Mouse (Mus musculus): ENCODE measurements around the gene Nob1. TPM values are rescaled to one million over a fixed set of nuclear protein-coding genes. Genes with fewer than 3 reads are reported as not detected.
A peak's percentile ranks its signal among the peaks of the same experiment; 100 is the strongest.

Gene Nob1
- total and polyA plus RNA-seq, 3 experiments = 46.0 to 76.6 (median 59.1) TPM

GRCm38 (mm10) chr8:107465332-107465990 lies 40.6 kb upstream of the Nob1 start:
- H3K27me3 ChIP-seq (ENCODE audit: insufficient read depth, low read length) = no peaks in the 10 kb centered on the region
- no peak for ATAC-seq (ENCODE audit: extremely low read depth, insufficient number of reproducible peaks, low FRiP score, poor library complexity, severe bottlenecking)
- peaks cover 92% of the 10 kb centered on the region for H3K36me3 ChIP-seq (replicated peaks)
- no peak overlapping the region for H3K4me3 ChIP-seq (ENCODE audit: low read depth, low read length)
- TF ChIP-seq CTCF (IDR thresholded peaks at IDR 0.05; ENCODE audit: low read depth, low read length) = no peak
- no peak for TF ChIP-seq POLR2AphosphoS5 (IDR thresholded peaks at IDR 0.05; ENCODE audit: insufficient replicate concordance, low read depth, low read length)
- no peak for TF ChIP-seq GATA2 (IDR thresholded peaks at IDR 0.05; ENCODE audit: borderline replicate concordance, low read depth, low read length)
- TF ChIP-seq GATA1 (IDR thresholded peaks at IDR 0.05; ENCODE audit: borderline replicate concordance, low read length) = no peak
- TF ChIP-seq TAL1 (conservative IDR thresholded peaks at IDR 0.05; ENCODE audit: low read depth, low read length) = no peak
- no peaks in the 10 kb centered on the region for H3K9me3 ChIP-seq (replicated peaks)
- H3K4me1 ChIP-seq (ENCODE audit: insufficient read depth, low read depth, low read length) = no peaks in the 10 kb centered on the region
- no peak for DNase-seq (ENCODE audit: low spot score)

GRCm38 (mm10) chr8:107462423-107462822 lies 37.6 kb upstream of the Nob1 start:
- ATAC-seq (ENCODE audit: extremely low read depth, insufficient number of reproducible peaks, low FRiP score, poor library complexity, severe bottlenecking) (no peak), DNase-seq (ENCODE audit: low spot score) (no peak)
- Histone ChIP-seq H3K4me3 (ENCODE audit: low read depth, low read length) (no peak overlapping the region), H3K9me3 (replicated peaks) (no peaks in the 10 kb centered on the region), H3K27me3 (ENCODE audit: insufficient read depth, low read length) (no peaks in the 10 kb centered on the region), H3K36me3 (replicated peaks) (peaks cover 90% of the 10 kb centered on the region), H3K4me1 (ENCODE audit: insufficient read depth, low read depth, low read length) (no peaks in the 10 kb centered on the region)
- no peak for TF ChIP-seq GATA1 (IDR thresholded peaks at IDR 0.05; ENCODE audit: borderline replicate concordance, low read length)
- no peak for TF ChIP-seq POLR2AphosphoS5 (IDR thresholded peaks at IDR 0.05; ENCODE audit: insufficient replicate concordance, low read depth, low read length)
- no peak for TF ChIP-seq GATA2 (IDR thresholded peaks at IDR 0.05; ENCODE audit: borderline replicate concordance, low read depth, low read length)
- TF ChIP-seq CTCF (IDR thresholded peaks at IDR 0.05; ENCODE audit: low read depth, low read length) = no peak
- no peak for TF ChIP-seq TAL1 (conservative IDR thresholded peaks at IDR 0.05; ENCODE audit: low read depth, low read length)

- H3K4me1 ChIP-seq (ENCODE audit: insufficient read depth, low read depth, low read length) = peaks cover 3% of the 10 kb centered on the region; the same call in 1 of the 2 replicates
- no peaks in the 10 kb centered on the region for H3K9me3 ChIP-seq (replicated peaks)
- no peaks in the 10 kb centered on the region for H3K27me3 ChIP-seq (ENCODE audit: insufficient read depth, low read length)
- no peak for ATAC-seq (ENCODE audit: extremely low read depth, insufficient number of reproducible peaks, low FRiP score, poor library complexity, severe bottlenecking)
- no peak for DNase-seq (ENCODE audit: low spot score)
- TF ChIP-seq CTCF (IDR thresholded peaks at IDR 0.05; ENCODE audit: low read depth, low read length) = no peak
- TF ChIP-seq TAL1 (conservative IDR thresholded peaks at IDR 0.05; ENCODE audit: low read depth, low read length) = no peak
- no peak for TF ChIP-seq GATA1 (IDR thresholded peaks at IDR 0.05; ENCODE audit: borderline replicate concordance, low read length)
- no peak for TF ChIP-seq GATA2 (IDR thresholded peaks at IDR 0.05; ENCODE audit: borderline replicate concordance, low read depth, low read length)
- TF ChIP-seq POLR2AphosphoS5 (IDR thresholded peaks at IDR 0.05; ENCODE audit: insufficient replicate concordance, low read depth, low read length) = no peak
- H3K36me3 ChIP-seq (replicated peaks) = peaks cover 87% of the 10 kb centered on the region
- H3K4me3 ChIP-seq (ENCODE audit: low read depth, low read length) = no peak overlapping the region
Observed at GRCm38 (mm10) chr8:107458281-107458680, 33.4 kb upstream of the Nob1 start.

- DNase-seq (ENCODE audit: low spot score) (no peak), ATAC-seq (ENCODE audit: extremely low read depth, insufficient number of reproducible peaks, low FRiP score, poor library complexity, severe bottlenecking) (no peak)
- Histone ChIP-seq H3K4me3 (ENCODE audit: low read depth, low read length) (no peak overlapping the region), H3K4me1 (ENCODE audit: insufficient read depth, low read depth, low read length) (peaks cover 3% of the 10 kb centered on the region; the same call in 1 of the 2 replicates), H3K27me3 (ENCODE audit: insufficient read depth, low read length) (no peaks in the 10 kb centered on the region), H3K9me3 (replicated peaks) (no peaks in the 10 kb centered on the region), H3K36me3 (replicated peaks) (peaks cover 87% of the 10 kb centered on the region)
- TF ChIP-seq GATA1 (IDR thresholded peaks at IDR 0.05; ENCODE audit: borderline replicate concordance, low read length) (no peak), TAL1 (conservative IDR thresholded peaks at IDR 0.05; ENCODE audit: low read depth, low read length) (no peak), CTCF (IDR thresholded peaks at IDR 0.05; ENCODE audit: low read depth, low read length) (no peak), POLR2AphosphoS5 (IDR thresholded peaks at IDR 0.05; ENCODE audit: insufficient replicate concordance, low read depth, low read length) (no peak), GATA2 (IDR thresholded peaks at IDR 0.05; ENCODE audit: borderline replicate concordance, low read depth, low read length) (no peak)
Observed at GRCm38 (mm10) chr8:107457725-107458124, 32.9 kb upstream of the Nob1 start.

GRCm38 (mm10) chr8:107455268-107455667 lies 30.4 kb upstream of the Nob1 start:
- ATAC-seq (ENCODE audit: extremely low read depth, insufficient number of reproducible peaks, low FRiP score, poor library complexity, severe bottlenecking) (peak; percentile 54), DNase-seq (ENCODE audit: low spot score) (peak; percentile 40)
- Histone ChIP-seq H3K9me3 (replicated peaks) (no peaks in the 10 kb centered on the region), H3K27me3 (ENCODE audit: insufficient read depth, low read length) (no peaks in the 10 kb centered on the region), H3K36me3 (replicated peaks) (peaks cover 82% of the 10 kb centered on the region), H3K4me3 (ENCODE audit: low read depth, low read length) (no peak overlapping the region), H3K4me1 (ENCODE audit: insufficient read depth, low read depth, low read length) (peaks cover 6% of the 10 kb centered on the region; the same call in 1 of the 2 replicates)
- peak; percentile 96 for TF ChIP-seq CTCF (IDR thresholded peaks at IDR 0.05; ENCODE audit: low read depth, low read length)
- no peak for TF ChIP-seq POLR2AphosphoS5 (IDR thresholded peaks at IDR 0.05; ENCODE audit: insufficient replicate concordance, low read depth, low read length)

GRCm38 (mm10) chr8:107453386-107453785 lies 28.5 kb upstream of the Nob1 start:
- H3K4me1 ChIP-seq (ENCODE audit: insufficient read depth, low read depth, low read length) = peaks cover 11% of the 10 kb centered on the region
- H3K9me3 ChIP-seq (replicated peaks) = no peaks in the 10 kb centered on the region
- peaks cover 81% of the 10 kb centered on the region for H3K36me3 ChIP-seq (replicated peaks)
- H3K27me3 ChIP-seq (ENCODE audit: insufficient read depth, low read length) = no peaks in the 10 kb centered on the region
- H3K4me3 ChIP-seq (ENCODE audit: low read depth, low read length) = no peak overlapping the region
- TF ChIP-seq GATA2 (IDR thresholded peaks at IDR 0.05; ENCODE audit: borderline replicate concordance, low read depth, low read length) = no peak
- TF ChIP-seq GATA1 (IDR thresholded peaks at IDR 0.05; ENCODE audit: borderline replicate concordance, low read length) = no peak
- no peak for TF ChIP-seq CTCF (IDR thresholded peaks at IDR 0.05; ENCODE audit: low read depth, low read length)
- no peak for TF ChIP-seq POLR2AphosphoS5 (IDR thresholded peaks at IDR 0.05; ENCODE audit: insufficient replicate concordance, low read depth, low read length)
- TF ChIP-seq TAL1 (conservative IDR thresholded peaks at IDR 0.05; ENCODE audit: low read depth, low read length) = no peak
- DNase-seq (ENCODE audit: low spot score) (no peak), ATAC-seq (ENCODE audit: extremely low read depth, insufficient number of reproducible peaks, low FRiP score, poor library complexity, severe bottlenecking) (no peak)
